Comparison of ENCODE assay signal across 13 mouse cellular contexts in the genomic region with DNA sequence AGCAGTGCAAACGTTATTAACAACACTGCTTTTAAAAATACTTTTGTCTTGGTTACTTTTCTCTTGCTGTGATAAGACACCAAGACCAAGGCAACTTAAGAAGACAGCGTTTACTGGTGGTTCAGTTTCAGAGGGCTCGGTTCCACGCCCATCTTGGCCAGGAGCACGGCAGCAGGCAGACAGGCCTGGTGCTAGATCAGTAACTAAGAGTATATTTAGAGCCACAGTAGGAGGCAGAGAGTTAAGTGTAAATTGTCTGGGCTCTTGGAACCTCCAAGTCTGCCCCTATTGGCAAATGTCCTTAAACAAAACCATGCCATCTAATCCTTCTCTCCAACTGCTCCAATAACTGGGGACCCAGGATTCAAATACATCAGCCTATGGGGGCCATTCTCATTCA. TPM values are rescaled to one million over a fixed set of nuclear protein-coding genes. Genes with fewer than 3 reads are reported as not detected.
DNase-seq lines count a peak whose midpoint lies in the region; ATAC-seq lines count a peak whose summit lies in the region.
"Had no signal": no experiment of that assay in that cellular context is flagged by ENCODE, and none has a peak within 500 bp of the region (broad histone marks: within the 10 kb centered on the region; RNA-seq: fewer than 3 reads in every experiment).

No protein-coding gene starts in this region.

- H3K4me1 ChIP-seq in heart, embryonic 16.5 days (ENCODE audit: control insufficient read depth, insufficient read depth, low read length): peaks cover 38% of the 10 kb centered on the region

- no peaks in the 10 kb centered on the region for H3K27me3 ChIP-seq in heart, embryonic 16.5 days (ENCODE audit: control insufficient read depth, insufficient read depth, low read length)
- H3K27me3 ChIP-seq: forebrain, embryonic 15.5 days; lung, embryonic 15.5 days had no signal

- H3K4me2 ChIP-seq in heart, embryonic 16.5 days (ENCODE audit: low read depth, low read length): no peak overlapping the region
- H3K4me2 ChIP-seq: forebrain, embryonic 15.5 days; lung, embryonic 15.5 days had no signal

- ATAC-seq in heart, embryonic 16.5 days (replicated peaks; ENCODE audit: extremely low read depth, insufficient read depth, low FRiP score): no peak; the same call in 1 of the 2 replicates
- ATAC-seq: forebrain, embryonic 15.5 days had no signal

- peak overlapping the region; percentile 8 for H3K27ac ChIP-seq in heart, embryonic 16.5 days (ENCODE audit: low read length)
- H3K27ac ChIP-seq: forebrain, embryonic 15.5 days; lung, embryonic 15.5 days had no signal

- no peaks in the 10 kb centered on the region for H3K36me3 ChIP-seq in heart, embryonic 16.5 days (ENCODE audit: control insufficient read depth, insufficient read depth)
- H3K36me3 ChIP-seq: forebrain, embryonic 15.5 days; hindbrain, embryonic 10.5 days; lung, embryonic 15.5 days had no signal

- H3K9me3 ChIP-seq in heart, embryonic 16.5 days (replicated peaks; ENCODE audit: control insufficient read depth, low read length): no peaks in the 10 kb centered on the region
- H3K9me3 ChIP-seq: forebrain, embryonic 15.5 days; hindbrain, embryonic 10.5 days; lung, embryonic 15.5 days had no signal

- intact Hi-C loops in heart, postnatal 25 days (cut with DNase I): no loop called here

- DNase-seq in cerebellum, postnatal 25 days: peak; percentile 57 to 72
- no peak for DNase-seq in cerebellum, adult 8-10 months
- no peak for DNase-seq in heart, postnatal 25 days (ENCODE audit: low spot score)
- peak; percentile 72 for DNase-seq in brain, adult 2 months (ENCODE audit: low read depth, low spot score)
- peak; percentile 58 for DNase-seq in gastrocnemius, postnatal 25 days
- no peak for DNase-seq in retina, postnatal 1 day
- DNase-seq in adrenal gland, adult (ENCODE audit: inconsistent age in 2 of 2, low spot score in 1 of 2): no peak
- DNase-seq: kidney, adult 8-10 months; right cerebral cortex, adult 18-20 months had no signal

- H3K4me3 ChIP-seq in heart, embryonic 16.5 days (ENCODE audit: low read length): no peak overlapping the region
- H3K4me3 ChIP-seq: forebrain, embryonic 15.5 days; hindbrain, embryonic 10.5 days; lung, embryonic 15.5 days had no signal

- WGBS in heart, embryonic 16.5 days: 43% methylated on average over 5 of the region's 5 CpGs

- H3K9ac ChIP-seq in heart, embryonic 16.5 days (ENCODE audit: low read length): no peak overlapping the region
- H3K9ac ChIP-seq: forebrain, embryonic 15.5 days; lung, embryonic 15.5 days had no signal

RNA-seq across cellular contexts. Expression of gene Crtc3, which starts 46.1 kb away (rescaled TPM):
- 17.8 and 19.9 TPM in 2 replicates for polyA plus RNA-seq in heart, embryonic 16.5 days (2015; fragmentation: Nextera tagmentation; extraction: Ambion mirVana)
- total RNA-seq in heart, postnatal 25 days (2021): 10 to 100 TPM; 14.3 to 15.7 TPM
- total RNA-seq in gastrocnemius, postnatal 25 days (2021): 10 to 100 TPM; 10.4 to 10.5 TPM

Comparison
In these comparisons a context has a peak if more than half of its experiments do, and no peak if none do; other contexts are left out.
1. DNase-seq: peak in cerebellum, postnatal 25 days (2 of 2), brain, adult 2 months (single experiment) and gastrocnemius, postnatal 25 days (single experiment); none in cerebellum, adult 8-10 months (single experiment), heart, postnatal 25 days (single experiment), retina, postnatal 1 day (single experiment) and adrenal gland, adult (0 of 2).